Mouse (Mus musculus): Measurements from ENCODE around the gene Sox21.

GRCm38 (mm10) chr14:118202006-118202405, 34.8 kb downstream of the Sox21 start:
- TF ChIP-seq CTCF (IDR thresholded peaks at IDR 0.05; ENCODE audit: low read depth) (no peak), EP300 (optimal IDR thresholded peaks at IDR 0.05) (no peak)
